Mouse (Mus musculus): ENCODE results near the gene Qk.

Gene Qk

DNA sequence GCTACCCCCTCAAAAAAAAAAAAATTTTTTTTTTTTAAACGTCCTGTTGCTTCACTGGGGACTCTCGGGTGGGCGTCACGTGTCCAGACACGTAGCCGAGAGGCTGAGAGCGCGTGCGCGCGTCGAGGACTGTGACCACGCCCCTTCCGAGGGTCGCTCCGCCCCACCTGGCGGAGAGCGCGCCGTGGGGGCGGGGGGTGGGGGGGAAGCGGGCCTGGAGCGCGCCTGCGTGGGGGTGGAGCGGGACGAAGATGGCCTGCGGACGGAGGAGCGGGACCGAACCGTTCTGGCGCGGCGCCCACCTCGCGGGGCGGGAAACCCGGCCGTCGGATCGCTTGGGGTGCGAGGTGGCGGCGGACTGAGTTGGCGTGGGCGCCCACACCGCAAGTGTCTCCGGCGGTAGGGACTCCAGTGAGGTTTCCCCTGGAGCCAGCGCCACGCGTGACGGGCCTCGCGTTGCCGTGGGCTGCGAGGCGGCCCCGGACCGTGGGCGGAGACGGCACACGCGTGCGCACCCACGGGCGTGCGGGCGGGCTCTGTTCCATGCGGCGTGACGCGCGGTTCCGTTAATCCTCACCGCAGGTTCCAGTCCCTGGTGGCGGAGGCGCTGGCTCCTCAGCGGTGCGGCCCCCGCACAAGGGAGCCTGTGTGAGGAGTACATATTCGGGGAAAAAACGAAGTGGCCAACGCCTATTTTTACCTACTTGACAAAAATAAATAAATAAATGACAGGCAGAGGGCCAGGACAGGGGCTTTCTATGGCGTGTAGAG lies at the start of gene Qk:
Qk (minus strand) TSS at position 170 of the 771 bp plus-strand sequence.
- peak; percentile 94 for DNase-seq

GRCm38 (mm10) chr17:10367044-10367443 lies 47.4 kb upstream of the Qk start:
- DNase-seq = no peak

GRCm38 (mm10) chr17:10366577-10366976 lies 46.9 kb upstream of the Qk start:
- DNase-seq = no peak

DNA sequence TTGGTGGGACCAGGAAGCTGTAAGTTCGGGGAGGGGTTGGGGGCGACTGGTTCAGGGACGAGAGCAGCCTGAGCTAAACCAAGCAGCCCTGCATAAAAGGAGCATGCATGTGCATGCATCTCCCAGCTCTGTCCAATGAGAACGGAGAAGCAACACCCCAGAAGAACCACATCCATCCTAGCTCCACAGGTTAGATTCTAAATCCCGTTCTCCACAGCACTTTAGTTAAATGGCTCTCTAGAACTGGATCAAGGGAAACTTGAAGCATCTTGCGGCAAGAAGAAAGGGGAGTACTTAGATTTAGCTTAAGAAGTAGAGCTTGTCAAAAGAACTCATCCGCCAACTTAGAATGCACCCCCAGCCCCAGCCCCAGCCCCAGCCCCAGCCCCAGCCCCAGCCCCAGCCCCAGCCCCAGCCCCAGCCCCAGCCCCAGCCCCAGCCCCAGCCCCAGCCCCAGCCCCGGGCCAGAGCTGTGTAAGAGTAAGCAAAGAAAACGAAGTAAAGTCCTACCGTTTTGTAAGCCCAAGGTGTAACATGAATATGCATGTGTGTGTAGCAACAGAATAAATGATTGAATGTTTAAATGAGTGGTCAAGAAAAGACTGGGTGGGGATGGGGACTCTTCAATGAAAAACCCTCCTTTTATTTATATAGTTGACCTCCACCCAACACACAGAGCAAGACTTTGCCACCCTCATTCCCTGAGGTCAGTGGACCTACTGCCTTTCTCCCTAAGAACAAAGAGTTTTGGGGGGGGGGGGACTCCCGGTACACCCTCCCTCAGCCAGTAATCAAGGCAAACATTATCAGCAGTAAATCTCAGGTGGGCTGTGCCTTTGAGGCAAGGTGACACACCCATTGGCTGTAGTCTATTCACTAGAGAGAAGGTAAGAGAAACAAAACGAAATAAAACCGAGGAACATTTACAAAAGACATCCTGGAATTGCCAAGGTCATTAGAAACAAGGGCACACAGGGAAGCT lies 46.1 kb upstream of the Qk start:
- no peak for DNase-seq

GRCm38 (mm10) chr17:10363151-10363550 lies 43.5 kb upstream of the Qk start:
- no peak for DNase-seq

DNA sequence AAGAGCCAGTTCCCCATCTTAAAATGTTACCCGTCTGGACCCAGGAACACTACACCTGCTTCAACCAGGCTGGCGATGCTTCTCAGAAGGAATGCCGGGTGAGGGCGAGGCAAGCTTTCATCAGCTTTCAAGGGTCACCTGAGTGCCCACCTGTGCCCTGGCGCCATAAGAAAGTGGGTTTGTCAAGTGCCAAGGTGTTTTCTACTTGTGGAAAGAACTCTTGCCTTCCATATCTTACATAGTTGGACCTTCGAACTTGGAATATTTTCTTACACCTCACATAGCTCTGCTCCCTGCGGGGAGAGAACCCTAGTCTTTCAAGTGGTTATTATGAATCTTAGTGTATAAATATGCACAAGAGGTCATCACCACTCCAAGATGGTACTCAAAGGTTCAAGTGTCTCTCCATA lies 42.2 kb upstream of the Qk start:
- no peak for DNase-seq

GRCm38 (mm10) chr17:10360738-10361137 lies 41.1 kb upstream of the Qk start:
- DNase-seq = no peak

- DNase-seq = no peak
Measured at GRCm38 (mm10) chr17:10359466-10359865, 39.8 kb upstream of the Qk start.

DNA sequence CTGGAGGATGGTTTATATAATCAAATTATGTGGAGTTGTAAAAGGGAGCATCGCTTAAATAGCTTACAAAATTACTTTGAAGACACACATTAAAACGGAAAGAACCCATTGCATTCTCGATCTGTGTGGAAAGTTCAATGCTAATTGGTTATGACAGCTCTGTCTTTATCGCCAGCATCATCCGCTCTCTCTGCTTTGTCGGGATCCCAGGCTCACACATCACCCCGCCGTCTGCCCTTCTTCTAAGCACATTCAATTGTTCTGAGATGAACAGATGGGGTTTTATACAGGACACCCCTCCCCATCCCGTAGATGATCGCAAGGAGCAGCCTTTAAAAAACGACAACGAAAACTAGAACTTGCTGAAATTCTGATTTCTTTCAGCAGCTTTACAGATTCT lies 37.7 kb upstream of the Qk start:
- no peak for DNase-seq

GRCm38 (mm10) chr17:10356294-10356693 lies 36.6 kb upstream of the Qk start:
- no peak for DNase-seq

- no peak for DNase-seq
Measured at GRCm38 (mm10) chr17:10355746-10356145, 36.1 kb upstream of the Qk start.

- DNase-seq = no peak
Measured at GRCm38 (mm10) chr17:10338286-10338685, 18.6 kb upstream of the Qk start.

- no peak for DNase-seq
Measured at GRCm38 (mm10) chr17:10336558-10336957, 16.9 kb upstream of the Qk start.

DNA sequence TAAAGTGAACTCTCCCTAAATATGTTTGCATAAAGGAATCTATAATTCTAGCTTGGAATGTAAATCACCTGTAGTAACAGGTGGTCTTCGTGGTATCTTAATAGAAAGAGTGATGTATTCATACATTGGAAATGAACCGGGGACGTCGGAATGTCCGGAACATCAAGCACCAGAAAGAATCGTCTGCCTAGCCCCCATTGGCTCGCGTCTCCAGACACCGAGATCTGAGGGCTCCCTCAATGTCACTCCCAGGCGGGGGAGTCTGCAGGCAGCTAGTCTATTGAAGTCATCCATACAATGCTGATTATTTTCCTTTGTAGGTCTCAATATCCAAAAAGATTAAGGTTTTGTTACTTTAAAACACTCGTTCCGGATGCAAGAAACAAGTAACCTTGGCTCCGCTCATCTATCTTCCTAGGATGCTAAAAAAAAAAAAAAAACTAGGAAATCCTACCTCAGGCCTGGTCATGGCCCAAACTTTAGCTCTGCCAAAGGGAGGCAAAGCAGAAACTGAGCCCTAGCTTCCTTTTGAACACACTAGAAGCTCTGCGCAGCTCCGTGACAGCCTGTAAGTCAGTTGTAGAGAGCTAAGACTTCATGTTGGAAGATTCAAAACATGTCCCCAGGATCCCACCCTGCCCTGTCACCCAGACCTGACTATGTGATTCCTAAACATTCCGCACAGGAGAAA lies 16.3 kb upstream of the Qk start:
- no peak for DNase-seq

DNA sequence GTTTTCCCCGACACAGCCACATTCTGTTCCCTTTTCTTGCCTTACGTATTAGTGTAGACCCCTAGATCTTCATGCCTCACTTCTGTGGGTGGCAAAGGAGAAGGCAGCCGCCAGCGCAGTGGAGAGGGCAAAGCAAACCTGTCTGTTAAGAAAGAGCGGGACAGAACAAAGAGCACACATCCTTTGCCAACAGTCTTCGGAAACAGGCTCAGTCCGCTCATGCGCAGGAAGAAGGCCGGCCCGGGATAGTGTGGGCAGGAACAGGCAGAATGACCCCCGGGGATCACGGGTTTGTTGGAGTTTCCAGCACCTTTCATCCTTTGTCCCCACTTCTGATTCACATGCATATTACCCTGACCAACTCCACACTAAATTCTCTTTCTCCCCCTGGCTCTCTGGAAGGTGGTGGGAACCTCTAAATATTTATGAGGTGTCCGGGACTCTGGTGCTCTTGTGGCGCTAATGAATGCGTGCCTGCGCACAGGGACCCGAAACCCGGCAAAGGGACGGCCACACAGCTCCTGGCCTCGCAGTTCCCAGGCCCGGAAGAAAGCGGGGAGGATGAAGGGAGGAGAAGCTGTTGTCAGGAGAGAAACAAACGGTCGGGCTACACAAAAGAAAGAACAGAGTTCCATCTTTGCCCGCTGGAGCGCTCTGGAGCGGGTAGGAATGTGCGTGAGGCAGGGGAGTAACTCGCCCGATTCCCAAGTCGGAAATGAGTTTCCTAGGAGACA lies 15.5 kb upstream of the Qk start:
- peak; percentile 64 for DNase-seq

GRCm38 (mm10) chr17:10334481-10334880 lies 14.8 kb upstream of the Qk start:
- no peak for DNase-seq

DNA sequence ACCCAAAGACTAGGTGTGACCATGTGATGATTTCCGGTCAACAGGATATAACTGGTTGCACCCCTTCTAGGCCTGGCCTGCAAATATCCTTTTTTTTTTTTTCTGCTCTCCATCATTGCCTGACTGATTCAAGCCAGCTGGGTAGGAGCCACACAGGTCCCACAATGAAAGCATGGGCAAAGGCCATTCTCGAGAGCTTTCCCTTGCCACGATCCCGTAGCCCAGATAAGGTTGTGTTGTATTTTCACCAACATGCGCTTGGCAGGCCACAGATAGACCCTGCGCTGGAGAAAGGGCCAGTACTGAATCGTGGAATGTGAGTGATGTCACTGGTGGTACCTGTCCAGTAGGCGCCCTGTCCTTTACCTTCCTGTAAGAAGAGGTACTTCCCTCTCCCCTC lies 13.7 kb upstream of the Qk start:
- DNase-seq = no peak

DNA sequence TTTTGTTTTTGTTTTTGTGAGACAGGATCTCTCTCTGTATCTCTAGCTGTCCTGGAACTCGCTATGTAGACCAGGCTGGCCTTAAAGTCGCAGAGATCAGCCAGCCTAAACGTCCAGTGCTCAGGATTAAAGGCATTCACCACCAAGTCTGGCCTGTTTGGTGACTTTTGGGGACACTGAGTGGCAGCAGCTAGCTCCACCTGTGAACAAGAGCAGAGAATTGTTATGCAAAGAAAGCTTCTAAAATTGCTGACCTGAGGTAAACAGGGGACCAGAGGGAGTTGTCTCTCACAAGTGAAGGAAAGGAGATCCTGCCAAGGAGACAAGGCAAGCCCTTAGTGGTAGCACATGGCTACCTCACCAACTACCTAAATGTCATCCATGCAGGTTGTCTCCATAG lies 12.5 kb upstream of the Qk start:
- no peak for DNase-seq

GRCm38 (mm10) chr17:10329461-10329860 lies 9.8 kb upstream of the Qk start:
- no peak for DNase-seq

DNA sequence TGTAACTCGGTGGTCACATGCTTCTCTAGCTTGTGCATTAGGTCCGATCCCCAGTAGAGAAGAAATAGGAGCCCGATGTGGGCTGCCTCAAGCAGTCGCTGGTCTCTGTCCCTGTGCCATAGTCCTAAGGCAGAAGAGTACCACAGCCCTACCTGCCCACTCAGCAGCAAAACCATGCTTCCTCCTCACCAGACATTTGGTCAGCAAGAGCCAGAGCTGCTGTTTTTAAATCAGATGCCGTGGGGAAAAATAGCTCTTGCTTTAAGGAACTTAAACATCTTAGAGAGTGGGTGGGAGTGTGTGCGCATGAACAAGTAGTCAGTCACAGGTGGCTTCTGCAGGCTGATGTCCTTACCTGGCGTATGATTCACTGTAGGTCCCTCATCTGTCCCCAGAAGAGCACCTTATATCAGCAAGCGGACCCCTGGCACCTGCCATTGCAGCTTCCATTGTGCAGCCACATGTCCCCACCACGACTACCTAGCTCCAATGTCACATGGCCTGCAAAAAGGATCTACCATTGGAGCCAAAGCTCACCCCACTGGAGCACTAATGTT lies 9.0 kb upstream of the Qk start:
- no peak for DNase-seq

DNA sequence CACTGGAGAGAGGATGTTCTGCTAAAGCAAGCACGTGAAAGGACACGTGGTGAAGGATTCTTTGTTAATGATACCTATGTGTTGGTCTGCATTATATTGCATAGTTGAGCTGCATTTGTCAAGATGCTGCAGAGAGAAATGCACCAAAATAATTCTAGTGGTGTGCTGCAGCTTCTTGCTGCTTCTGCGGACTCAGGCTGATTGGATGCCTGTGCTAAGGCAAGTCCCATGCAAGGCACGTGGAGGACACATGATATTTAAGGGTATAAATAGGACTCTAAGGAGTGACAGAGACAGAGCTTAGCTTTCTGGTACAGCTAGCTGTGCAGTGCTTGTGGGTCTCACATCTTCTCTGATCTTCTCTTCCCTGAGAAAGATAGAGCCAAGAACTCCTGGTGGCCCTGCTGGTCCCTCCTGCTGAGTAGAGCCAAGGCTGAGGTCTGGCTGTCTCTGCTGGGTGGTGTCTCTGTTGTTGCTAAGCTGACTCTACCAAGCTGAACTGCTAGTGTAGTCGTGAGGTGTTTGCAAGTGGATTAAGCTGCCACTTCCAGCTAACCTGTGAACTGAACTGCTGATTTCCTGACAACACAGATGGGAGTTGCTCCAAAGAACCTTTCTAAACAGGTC lies 8.0 kb upstream of the Qk start:
- no peak for DNase-seq

DNA sequence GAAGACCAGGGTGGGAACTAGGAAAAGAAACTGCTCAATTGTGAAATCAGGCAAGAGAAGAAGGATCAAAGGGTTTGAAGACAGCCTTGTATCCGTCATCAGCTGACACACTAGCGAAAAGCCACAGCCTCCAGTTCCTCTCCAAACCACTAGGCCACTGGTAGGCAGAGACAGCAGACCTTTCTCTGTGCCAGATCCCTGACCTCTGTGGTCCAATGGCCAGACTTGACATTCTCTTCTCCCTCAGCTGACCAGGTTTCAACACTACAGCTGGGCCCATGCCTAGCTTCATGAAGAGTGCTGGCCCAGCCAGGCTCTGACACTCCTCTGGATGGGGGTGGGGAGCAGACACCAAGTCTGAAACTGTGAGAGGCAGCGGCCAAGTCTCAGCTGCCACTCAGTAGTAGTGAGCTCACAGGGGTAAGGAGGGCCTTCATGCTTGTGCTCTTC lies 7.0 kb upstream of the Qk start:
- peak; percentile 34 for DNase-seq
